Mouse (Mus musculus) stomach, postnatal 0 days (tissue): ENCODE measurements at regions not wholly inside any gene's neighbourhood (a gene's known extent, or its start where the extent isn't known, plus 50 kb on each side); places are given as distances from the start of the nearest gene placed in this dataset.

ENCODE experiments used
- CTCF ChIP-seq: IDR thresholded peaks from 2 replicates; pipeline ENCODE4 v1.5.1; 2016; ENCODE audit warnings: antibody characterized with exemption, low read depth, mild to moderate bottlenecking, moderate library complexity
- EP300 ChIP-seq: optimal IDR thresholded peaks from 2 replicates; pipeline ENCODE3; 2016; ENCODE audit warnings: antibody characterized with exemption

DNA sequence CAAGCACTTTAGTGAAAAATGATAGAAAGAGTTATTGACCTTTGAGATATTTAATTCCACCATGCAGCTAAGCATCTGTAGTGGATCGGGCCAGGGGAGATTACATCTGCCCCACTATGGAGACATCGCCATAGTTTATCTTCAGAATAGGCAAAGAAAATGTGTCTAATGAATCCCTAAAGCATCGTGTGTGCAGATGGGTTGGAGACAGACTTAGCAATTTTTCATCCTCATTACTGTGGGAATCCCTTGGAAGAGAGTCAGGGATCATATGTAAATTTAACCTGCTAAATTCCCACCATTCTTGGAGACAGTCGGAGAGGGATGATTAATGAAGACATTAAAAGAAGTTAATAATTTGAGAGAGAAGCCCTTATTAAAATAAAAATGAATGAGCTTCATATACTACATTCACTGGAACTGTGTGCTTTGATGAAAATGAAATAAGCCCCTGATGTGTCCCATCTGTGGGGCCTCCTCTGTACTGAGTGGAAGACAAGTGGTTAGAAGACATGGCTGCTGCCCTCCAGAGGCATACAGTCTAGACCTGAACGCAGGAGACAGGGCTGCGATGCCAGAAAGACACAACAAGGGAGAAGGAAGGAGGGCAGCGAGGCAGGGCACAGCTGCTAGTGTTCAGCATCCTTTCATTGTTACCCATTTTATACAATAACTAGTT lies 1126.7 kb downstream of the Mrps31 start:
- no peak for TF ChIP-seq EP300
- no peak for TF ChIP-seq CTCF
